Mouse (Mus musculus) neural tube, embryonic 11.5 days (tissue): Measurements from ENCODE around the gene AI413582. TPM values are rescaled to one million over a fixed set of nuclear protein-coding genes. Genes with fewer than 3 reads are reported as not detected.

Source experiments
- ATAC-seq: fragments of 200-750 bp; cut with Nextera tagmentation; 2 replicates; pipeline ENCODE4 v1.8.0; 2017; ENCODE audit warnings: moderate number of reproducible peaks, mild to moderate bottlenecking, moderate TSS enrichment, moderate library complexity; ENCODE audit not compliant: insufficient read depth, low FRiP score, low TSS enrichment
- DNase-seq: peaks from one replicate; pipeline ENCODE4 v3.0.0-alpha.2; 2015; ENCODE audit warnings: low spot score
- H3K27ac ChIP-seq: fragments of 300-500 bp; sonication (generic); 2 replicates; pipeline ENCODE4 v1.5.1; 2014; ENCODE audit warnings: low read depth, mild to moderate bottlenecking, low read length
- H3K27me3 ChIP-seq: fragments of 300-500 bp; sonication (generic); 2 replicates; pipeline ENCODE4 v1.6.1; 2014; ENCODE audit warnings: mild to moderate bottlenecking, low read length, mixed read lengths; ENCODE audit not compliant: control insufficient read depth, insufficient read depth
- H3K36me3 ChIP-seq: fragments of 300-500 bp; sonication (generic); 2 replicates; pipeline ENCODE4 v1.6.1; 2014; ENCODE audit warnings: mild to moderate bottlenecking, low read length, moderate library complexity, mixed read lengths; ENCODE audit not compliant: control insufficient read depth, insufficient read depth
- H3K4me1 ChIP-seq: fragments of 300-500 bp; sonication (generic); 2 replicates; pipeline ENCODE4 v1.6.1; 2014; ENCODE audit warnings: low read length, mixed read lengths; ENCODE audit not compliant: control insufficient read depth, insufficient read depth
- H3K4me2 ChIP-seq: fragments of 300-500 bp; sonication (generic); 2 replicates; pipeline ENCODE4 v1.6.1; 2014; ENCODE audit warnings: low read depth, mild to moderate bottlenecking, moderate library complexity
- H3K4me3 ChIP-seq: fragments of 300-500 bp; sonication (generic); 2 replicates; pipeline ENCODE4 v1.5.1; 2014; ENCODE audit warnings: low read depth, low read length
- H3K9ac ChIP-seq: fragments of 300-500 bp; sonication (generic); 2 replicates; pipeline ENCODE4 v1.6.1; 2014; ENCODE audit warnings: mild to moderate bottlenecking, low read length
- H3K9me3 ChIP-seq: fragments of 300-500 bp; sonication (generic); 2 replicates; pipeline ENCODE4 v1.6.1; 2016; ENCODE audit warnings: low read length; ENCODE audit not compliant: control insufficient read depth
- WGBS: fragments of 180-500 bp; shearing (Covaris S2); extraction: QIAGEN DNeasy Blood & Tissue Kit; methylation state at CpG from one replicate; pipeline ENCODE4 v1.1.7; 2014; 5-methylcytosine and 5-hydroxymethylcytosine counted together
- polyA plus RNA-seq: library from polyadenylated mRNA; unstranded; fragments of >200 nt; fragmentation: Nextera tagmentation; extraction: Ambion mirVana; gene quantifications from 2 replicates; pipeline ENCODE4 v1.2.1, GENCODE M21; 2014

The AI413582 gene
- polyA plus RNA-seq, 1 experiment from 2014 or later = 24.4 TPM

DNA sequence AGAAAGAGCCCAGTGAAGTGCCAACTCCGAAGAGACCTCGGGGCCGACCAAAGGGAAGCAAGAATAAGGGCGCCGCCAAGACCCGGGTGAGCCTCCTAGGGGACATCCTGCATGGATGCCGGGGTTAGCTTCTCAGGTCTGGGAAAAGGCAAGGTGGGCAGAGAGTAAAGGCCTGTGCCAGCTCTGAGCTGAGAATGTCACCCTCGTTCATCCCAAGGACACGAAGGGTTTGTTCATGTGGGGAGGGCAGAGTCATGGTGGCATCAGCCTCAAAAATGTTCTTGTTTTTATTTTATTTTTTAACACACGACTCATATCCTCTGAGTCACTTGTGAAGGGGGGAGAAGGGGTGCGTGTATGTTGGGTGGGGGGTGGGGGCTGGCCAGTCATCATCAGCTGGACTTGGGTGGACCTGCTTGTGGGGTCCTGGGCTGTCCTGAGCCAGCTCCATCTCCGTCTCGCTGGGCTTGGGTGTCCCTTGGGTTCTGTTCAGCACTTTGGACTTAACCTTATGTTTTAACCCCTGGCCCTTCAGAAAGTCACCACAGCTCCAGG lies 4.6 kb downstream of the AI413582 start:
- H3K4me2 ChIP-seq = no peak overlapping the region
- H3K9ac ChIP-seq = no peak overlapping the region
- WGBS = 89% methylated on average over 13 of the region's 13 CpGs
- DNase-seq (no peak), ATAC-seq (no peak)
- H3K4me3 ChIP-seq = no peak overlapping the region
- H3K9me3 ChIP-seq = no peaks in the 10 kb centered on the region
- H3K36me3 ChIP-seq = 0 out of 2 replicates have a peak, but pooled peaks cover 2% of the 10 kb centered on the region
- no peak overlapping the region for H3K27ac ChIP-seq
- no peaks in the 10 kb centered on the region for H3K27me3 ChIP-seq
- H3K4me1 ChIP-seq = peaks cover 32% of the 10 kb centered on the region

DNA sequence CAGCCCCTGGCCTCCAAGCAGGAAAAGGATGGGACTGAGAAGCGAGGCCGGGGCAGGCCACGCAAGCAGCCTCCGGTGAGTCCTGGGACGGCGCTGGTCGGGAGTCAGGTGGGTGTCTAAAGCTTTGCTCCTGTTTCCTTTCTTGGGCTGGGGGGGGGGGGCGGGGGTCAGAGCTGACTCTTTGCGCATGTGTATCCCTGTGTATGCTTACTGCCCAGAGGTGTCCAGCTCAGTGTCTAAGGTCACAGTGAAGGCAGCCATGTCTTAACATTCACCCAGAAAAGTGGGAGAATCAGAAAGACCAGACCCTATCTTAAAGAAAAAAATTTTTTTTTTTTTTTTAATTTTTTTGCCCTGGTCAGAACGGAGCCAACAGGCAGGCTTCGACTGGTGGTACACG lies 6.0 kb downstream of the AI413582 start:
- no peaks in the 10 kb centered on the region for H3K9me3 ChIP-seq
- no peak for ATAC-seq
- H3K4me2 ChIP-seq = no peak overlapping the region

DNA sequence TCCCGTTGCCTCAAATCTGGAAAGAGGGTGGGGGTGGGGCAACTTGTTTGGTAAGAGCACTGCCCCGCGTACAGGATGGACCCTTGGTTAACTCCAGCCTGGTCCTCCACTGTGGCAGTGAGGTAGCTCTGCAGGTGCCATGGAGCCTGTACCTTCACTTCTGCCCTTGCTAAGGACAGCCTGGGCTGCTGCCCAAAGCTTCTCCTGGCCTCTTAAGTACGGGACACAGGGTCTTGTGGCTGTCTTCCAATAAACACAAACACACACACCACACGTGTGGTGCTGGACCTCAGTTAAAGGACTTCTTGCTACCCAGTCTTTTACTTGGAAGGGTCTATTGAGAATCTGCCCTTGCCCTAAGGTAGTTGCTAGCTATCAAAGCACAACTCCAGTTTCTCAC lies 6.7 kb downstream of the AI413582 start:
- no peaks in the 10 kb centered on the region for H3K9me3 ChIP-seq
- 0 out of 2 replicates have a peak, but pooled peaks cover 2% of the 10 kb centered on the region for H3K36me3 ChIP-seq
- ATAC-seq (no peak), DNase-seq (no peak)
- H3K4me1 ChIP-seq = peaks cover 33% of the 10 kb centered on the region
- H3K4me2 ChIP-seq = peak overlapping the region; percentile 91
- H3K4me3 ChIP-seq = peak overlapping the region; percentile 97
- H3K27ac ChIP-seq = no peak overlapping the region
- peak overlapping the region; percentile 32 for H3K9ac ChIP-seq
- WGBS = 16% methylated on average over 5 of the region's 5 CpGs
- no peaks in the 10 kb centered on the region for H3K27me3 ChIP-seq

More for the DNA sequence above, 6.0 kb downstream of the AI413582 start:
- Histone ChIP-seq H3K27me3 (no peaks in the 10 kb centered on the region), H3K9ac (no peak overlapping the region), H3K36me3 (0 out of 2 replicates have a peak, but pooled peaks cover 2% of the 10 kb centered on the region), H3K4me1 (peaks cover 37% of the 10 kb centered on the region), H3K4me3 (no peak overlapping the region), H3K27ac (no peak overlapping the region)
- 66% methylated on average over 12 of the region's 12 CpGs for WGBS
- no peak for DNase-seq

DNA sequence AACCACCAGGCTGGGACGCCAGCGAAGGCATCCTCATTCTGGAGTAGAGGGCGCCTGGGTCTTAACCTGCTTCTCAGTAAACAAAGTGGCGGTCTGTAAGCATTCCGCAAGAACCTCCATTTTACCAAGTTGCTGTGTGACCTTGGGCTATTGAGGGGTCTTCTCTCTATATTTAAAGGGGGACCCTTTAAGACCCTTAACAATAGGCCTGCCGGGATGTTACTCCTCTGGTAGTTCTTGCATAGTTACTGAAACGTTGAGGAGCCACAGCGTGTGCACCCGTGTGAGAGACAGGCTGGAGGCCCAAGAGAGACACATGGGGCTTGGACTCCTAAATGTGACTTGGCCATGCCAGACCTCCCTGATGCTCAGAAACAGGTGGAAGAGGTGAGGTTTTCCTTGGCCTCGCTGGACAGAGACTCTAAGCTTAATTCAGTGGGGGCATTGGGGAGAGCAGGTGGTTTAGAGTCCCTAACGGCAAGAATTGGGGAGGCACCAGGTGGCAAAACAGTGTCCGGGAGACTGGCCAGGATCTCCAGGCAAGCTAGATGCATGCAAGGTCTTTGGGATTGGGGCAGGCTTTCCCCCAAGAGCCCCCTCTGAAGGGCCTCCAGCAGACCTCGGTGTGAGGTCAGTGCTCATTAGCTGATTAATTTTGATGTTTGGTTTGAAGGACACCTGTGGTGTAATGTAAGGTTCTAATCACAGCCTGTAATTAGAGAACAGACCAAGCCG lies 7.5 kb downstream of the AI413582 start:
- H3K4me2 ChIP-seq = peak overlapping the region; percentile 91
- H3K9ac ChIP-seq = peak overlapping the region; percentile 93
- ATAC-seq (no peak), DNase-seq (no peak)
- 0 out of 2 replicates have a peak, but pooled peaks cover 2% of the 10 kb centered on the region for H3K36me3 ChIP-seq
- H3K27ac ChIP-seq = peak overlapping the region; percentile 97
- H3K4me3 ChIP-seq = peak overlapping the region; percentile 97
- peaks cover 33% of the 10 kb centered on the region for H3K4me1 ChIP-seq
- no peaks in the 10 kb centered on the region for H3K9me3 ChIP-seq
- WGBS = 2% methylated on average over 14 of the region's 14 CpGs
- no peaks in the 10 kb centered on the region for H3K27me3 ChIP-seq

DNA sequence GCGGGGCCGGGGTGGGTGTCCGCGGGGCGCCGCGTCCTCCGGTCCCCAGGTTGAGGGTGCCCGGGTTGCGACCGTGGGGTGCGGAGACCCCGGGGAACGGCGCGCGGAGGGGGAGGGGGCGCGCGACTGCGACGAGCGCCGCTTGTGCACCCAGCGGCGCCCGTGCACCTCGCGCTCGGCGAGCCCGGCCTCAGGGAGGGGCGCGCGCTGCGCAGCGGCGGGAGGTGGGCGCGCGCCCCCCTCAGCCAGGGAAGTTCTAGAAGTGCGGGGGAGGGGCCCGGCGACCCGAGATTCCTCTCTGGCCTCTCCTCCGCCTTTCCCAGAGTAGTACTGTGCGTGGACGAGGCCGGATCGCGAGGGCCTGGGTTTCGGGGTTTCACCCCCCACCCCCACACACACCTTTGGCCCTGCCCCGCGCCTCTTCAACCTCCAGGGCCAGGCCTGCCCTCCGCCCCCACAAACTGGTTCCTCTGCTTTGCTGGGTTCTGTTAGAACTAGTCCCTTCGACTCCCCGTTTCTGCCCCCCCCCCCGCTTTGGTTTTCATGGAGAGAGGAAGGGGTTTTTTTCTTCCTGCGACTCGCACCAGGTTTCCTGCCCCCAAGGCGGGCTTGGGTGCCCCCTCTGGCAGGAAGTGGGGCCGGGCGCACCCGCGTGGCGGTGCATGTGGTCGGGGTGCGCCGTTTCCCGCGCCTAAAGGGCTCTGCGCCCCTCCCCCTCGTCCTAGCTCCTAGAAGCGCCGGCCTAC lies 8.2 kb downstream of the AI413582 start:
- Histone ChIP-seq H3K4me1 (peaks cover 33% of the 10 kb centered on the region), H3K27me3 (no peaks in the 10 kb centered on the region), H3K9ac (peak overlapping the region; percentile 93), H3K36me3 (0 out of 2 replicates have a peak, but pooled peaks cover 2% of the 10 kb centered on the region), H3K4me2 (peak overlapping the region; percentile 91), H3K4me3 (peak overlapping the region; percentile 97), H3K9me3 (no peaks in the 10 kb centered on the region), H3K27ac (peak overlapping the region; percentile 97)
- under 1% methylated on average over 55 of the region's 75 CpGs for WGBS
- ATAC-seq (peak; percentile 13; the same call in 1 of the 2 replicates), DNase-seq (peak; percentile 79)

DNA sequence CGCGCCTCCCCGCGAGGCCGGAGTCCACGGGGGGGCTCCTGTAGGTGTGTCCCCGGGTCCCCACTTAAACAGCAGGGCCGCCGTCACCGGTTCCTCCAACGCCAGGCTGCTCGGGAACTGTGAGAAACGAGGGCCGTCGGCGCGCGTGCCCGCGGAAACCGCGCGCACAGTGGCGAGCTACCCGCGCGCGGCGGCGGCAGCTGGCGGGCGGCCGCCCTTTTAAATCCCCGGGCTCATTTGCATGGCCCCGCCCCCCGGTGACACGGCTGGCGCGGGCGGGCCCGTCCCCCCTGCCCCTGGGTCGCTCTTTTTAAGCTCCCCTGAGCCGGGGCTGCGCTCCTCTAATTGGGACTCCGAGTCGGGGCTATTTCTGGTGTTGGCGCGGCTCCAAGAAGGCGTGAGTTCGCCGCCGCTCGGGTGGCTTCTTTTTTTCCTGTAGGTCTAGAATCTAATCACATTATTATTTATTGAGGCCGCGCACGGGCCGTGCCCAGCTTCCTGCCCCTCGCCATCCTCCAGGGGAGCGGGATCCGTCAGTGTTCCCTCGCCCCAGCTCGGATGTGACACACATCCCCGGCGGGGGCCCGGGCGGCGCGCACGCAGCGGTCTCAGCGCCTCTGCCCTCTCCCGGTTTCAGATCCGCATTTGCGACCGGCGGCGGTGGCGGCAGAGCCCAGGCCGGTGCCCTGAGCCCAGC lies 9.1 kb downstream of the AI413582 start, which contains the start of gene Hmga1:
TSS of gene Hmga1 (plus strand) at position 183 of the 697 bp plus-strand sequence.
- peak within 1 kb of the TSS; percentile 97 for H3K27ac ChIP-seq
- H3K9ac ChIP-seq = peak within 1 kb of the TSS; percentile 93
- H3K4me3 ChIP-seq = peak within 1 kb of the TSS; percentile 97
- ATAC-seq = peak; percentile 73
- 0% methylated on average over 77 of the region's 79 CpGs for WGBS
- peak; percentile 96 for DNase-seq
- peak within 1 kb of the TSS; percentile 91 for H3K4me2 ChIP-seq
- H3K4me1 ChIP-seq = peaks cover 31% of the 10 kb centered on the region
- no peaks in the 10 kb centered on the region for H3K36me3 ChIP-seq
- H3K9me3 ChIP-seq = no peaks in the 10 kb centered on the region
- H3K27me3 ChIP-seq = no peaks in the 10 kb centered on the region

DNA sequence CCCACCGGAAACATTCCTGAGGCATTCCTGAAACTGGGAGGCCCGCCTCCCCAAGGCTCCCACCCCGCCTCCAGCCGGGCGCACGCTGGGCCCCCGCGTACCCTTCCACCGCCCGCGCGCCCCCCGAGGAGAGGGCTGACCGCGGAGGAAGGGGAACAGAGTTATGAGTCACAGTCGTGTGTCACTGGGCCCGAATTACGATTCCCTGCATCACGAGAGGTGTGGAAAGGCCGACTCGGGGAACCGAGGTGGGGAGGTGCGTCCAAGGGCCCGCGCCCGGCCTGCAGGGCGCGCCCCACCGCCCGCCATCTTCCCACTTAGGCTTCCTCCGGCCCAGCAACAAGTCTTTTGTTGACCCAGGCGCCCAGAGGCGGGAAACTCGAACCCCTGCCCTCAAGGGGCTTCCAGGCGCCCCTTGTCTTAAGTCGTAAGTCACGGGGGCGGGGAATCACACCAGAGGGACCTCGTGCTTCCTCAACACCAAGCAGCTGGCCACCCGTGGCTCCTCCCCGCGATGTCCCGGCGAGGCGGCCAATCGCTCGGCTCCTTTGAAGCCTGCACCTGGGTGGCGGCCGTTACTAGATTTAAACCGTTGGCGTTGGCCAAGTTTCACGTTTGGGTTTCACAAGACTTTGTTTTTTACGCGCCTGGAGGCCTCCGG lies 9.9 kb downstream of the AI413582 start:
- H3K27ac ChIP-seq = peak overlapping the region; percentile 97
- peak overlapping the region; percentile 93 for H3K9ac ChIP-seq
- no peaks in the 10 kb centered on the region for H3K36me3 ChIP-seq
- no peaks in the 10 kb centered on the region for H3K27me3 ChIP-seq
- DNase-seq = peak; percentile 88
- peaks cover 31% of the 10 kb centered on the region for H3K4me1 ChIP-seq
- ATAC-seq = peak; percentile 22
- H3K4me2 ChIP-seq = peak overlapping the region; percentile 91
- under 1% methylated on average over 49 of the region's 55 CpGs for WGBS
- no peaks in the 10 kb centered on the region for H3K9me3 ChIP-seq
- H3K4me3 ChIP-seq = peak overlapping the region; percentile 97

DNA sequence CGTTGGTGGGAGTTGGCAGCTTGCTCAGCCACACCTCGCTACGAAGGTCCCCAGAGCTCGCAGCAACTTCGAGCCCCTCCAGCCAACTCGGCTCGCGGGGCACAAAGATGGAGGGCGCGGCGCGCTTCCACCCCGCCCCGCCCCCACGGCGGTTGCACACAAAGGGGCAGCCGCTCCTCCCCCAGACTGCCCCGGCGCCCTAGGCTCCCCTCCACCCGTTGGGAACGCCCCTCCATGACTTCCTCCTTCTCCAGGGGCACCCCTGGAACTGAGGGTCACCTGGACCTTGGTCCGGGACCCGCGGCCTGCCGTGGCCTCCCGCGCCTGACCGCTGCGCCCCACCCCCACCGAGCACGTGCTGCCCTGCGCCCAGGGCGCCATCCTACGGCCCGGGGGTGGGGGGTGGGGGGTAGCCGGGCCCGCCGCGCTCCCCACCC lies 10.5 kb downstream of the AI413582 start:
- Histone ChIP-seq H3K9me3 (no peaks in the 10 kb centered on the region), H3K36me3 (no peaks in the 10 kb centered on the region), H3K27ac (peak overlapping the region; percentile 97), H3K4me3 (peak overlapping the region; percentile 97), H3K4me1 (peaks cover 30% of the 10 kb centered on the region), H3K9ac (peak overlapping the region; percentile 93), H3K4me2 (peak overlapping the region; percentile 91), H3K27me3 (no peaks in the 10 kb centered on the region)
- peak; percentile 24; the same call in 1 of the 2 replicates for ATAC-seq
- WGBS = under 1% methylated on average over 27 of the region's 39 CpGs
- DNase-seq = peak; percentile 87
